Mouse (Mus musculus) thymus, postnatal 14 days (tissue): ENCODE measurements around the gene Cstf1.

Experiments
- DNase-seq: peaks from one replicate; pipeline ENCODE4 v3.0.0; 2021

Cstf1 gene

DNA sequence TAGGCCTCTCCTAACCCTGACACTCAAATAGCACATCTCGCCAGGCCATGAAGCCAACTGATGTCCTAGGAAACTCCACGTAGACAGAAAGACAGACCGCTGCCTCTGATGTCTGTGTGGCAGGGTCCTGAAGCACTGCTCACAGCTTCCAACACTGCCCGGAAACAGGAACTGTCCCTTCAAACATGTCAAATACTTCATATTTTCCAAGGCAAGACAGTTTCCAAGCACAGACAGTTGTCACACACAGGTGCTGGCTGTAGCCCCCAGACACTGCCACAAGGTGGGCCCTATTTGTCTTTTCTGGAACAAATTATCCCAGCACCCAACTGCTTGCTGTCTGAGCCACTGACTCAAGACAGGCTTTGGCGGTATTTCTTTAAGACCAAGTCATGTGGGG, 47.7 kb downstream of the Cstf1 start:
- DNase-seq: no peak

DNA sequence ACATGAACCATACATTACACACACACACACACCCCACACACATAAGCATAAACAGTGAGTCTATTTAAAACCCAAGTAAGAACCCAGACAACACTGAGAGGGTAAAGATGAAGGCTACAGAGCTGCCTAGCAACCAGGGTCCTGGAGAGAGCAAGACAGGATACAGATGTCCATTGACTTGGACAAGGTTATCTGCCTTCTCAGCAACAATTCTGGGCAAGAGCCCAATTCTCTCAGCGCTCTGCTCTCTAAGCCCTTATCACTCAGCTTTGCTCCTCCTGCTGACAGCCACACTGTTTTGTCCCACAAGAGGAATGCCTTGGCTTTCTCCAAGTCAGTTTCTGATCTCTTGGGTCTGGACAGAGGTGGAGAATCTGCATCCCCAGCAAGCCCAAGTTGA, 60.1 kb downstream of the Cstf1 start:
- DNase-seq: no peak
